Mouse (Mus musculus) testis, postnatal 10 days (tissue): ENCODE results near the gene Sacs.

Experiments
- DNase-seq: peaks from one replicate; pipeline ENCODE4 v3.0.0; 2021; ENCODE audit warnings: low spot score

Gene Sacs

DNA sequence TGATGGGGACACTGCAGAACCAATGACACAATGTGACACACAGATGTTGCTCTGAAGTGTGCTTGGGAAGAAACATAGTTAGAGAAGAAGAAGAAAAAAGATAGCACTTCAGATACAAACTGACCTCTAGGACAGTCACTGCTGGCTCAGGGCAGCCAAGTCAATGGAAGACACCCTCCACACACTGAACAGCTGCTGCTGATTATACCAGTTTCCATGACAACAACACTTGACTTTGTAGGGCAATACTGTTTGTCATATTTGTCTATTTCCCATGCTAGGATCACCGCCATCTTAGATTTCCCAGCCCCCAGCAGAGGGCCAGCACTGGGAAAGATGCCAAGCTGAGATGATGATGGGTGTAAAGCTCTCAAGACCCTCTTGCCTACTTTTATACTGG, 22.7 kb downstream of the Sacs start:
- no peak for DNase-seq

GRCm38 (mm10) chr14:61161367-61162334, 23.4 kb downstream of the Sacs start:
- no peak for DNase-seq

DNA sequence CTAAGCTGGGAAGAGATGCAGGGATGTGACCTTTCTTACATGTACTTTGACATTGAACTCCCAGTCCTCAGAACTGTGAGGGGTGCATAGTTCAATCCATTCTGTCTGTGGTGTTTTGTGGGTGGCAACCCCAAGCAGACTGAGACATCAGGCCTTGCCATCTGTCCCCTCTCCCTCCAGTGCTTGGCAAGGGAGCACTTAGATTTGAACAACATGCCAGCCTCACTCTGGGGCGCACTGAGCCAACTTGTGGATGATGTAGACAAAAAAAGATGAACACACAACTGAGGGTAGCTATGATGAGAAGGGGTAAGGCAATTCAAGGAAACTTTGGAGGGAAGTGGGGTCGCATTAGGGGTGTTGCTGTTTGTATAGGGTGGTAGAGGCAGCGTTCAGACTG, 26.2 kb downstream of the Sacs start:
- DNase-seq = no peak

GRCm38 (mm10) chr14:61165929-61166328, 27.7 kb downstream of the Sacs start:
- DNase-seq = no peak

DNA sequence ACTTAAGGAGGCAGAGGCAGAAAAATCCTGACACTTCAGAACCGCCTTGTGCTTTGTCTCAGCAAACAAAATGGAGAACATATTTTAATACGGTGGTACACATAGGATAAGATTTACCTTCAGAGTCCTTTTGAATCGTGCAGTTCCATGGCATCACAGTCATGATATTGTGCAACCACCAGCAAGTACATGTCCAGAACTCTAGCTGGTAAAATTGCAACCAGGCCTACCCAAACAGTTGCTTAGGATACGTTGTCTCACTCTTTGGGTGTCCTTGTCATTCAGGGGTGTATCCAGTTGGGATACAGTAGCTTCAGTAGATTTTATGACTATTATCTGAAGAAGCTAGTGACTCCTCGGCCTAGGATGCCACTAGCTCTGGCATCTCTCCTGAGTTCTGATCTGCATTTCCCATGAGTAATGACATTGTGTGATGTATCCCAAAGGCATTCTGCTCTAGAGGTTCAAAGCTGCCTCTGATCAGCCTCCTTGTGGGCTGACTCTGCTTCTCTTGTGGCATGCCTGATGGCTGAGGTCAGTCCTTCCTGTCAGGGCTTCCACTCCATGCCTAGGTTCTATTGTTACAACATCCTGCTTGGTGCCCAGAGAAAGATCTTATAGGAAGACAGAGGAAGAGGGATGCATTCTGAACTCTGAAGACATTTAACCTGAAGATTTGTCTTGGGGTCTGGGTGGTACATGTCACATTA, 33.2 kb downstream of the Sacs start:
- DNase-seq = no peak

- peak; percentile 99 for DNase-seq
Measured at GRCm38 (mm10) chr14:61172548-61173158, 34.4 kb downstream of the Sacs start.

- no peak for DNase-seq
Measured at GRCm38 (mm10) chr14:61173229-61173628, 35.0 kb downstream of the Sacs start.

- no peak for DNase-seq
Measured at GRCm38 (mm10) chr14:61191904-61192303, 53.6 kb downstream of the Sacs start.

DNA sequence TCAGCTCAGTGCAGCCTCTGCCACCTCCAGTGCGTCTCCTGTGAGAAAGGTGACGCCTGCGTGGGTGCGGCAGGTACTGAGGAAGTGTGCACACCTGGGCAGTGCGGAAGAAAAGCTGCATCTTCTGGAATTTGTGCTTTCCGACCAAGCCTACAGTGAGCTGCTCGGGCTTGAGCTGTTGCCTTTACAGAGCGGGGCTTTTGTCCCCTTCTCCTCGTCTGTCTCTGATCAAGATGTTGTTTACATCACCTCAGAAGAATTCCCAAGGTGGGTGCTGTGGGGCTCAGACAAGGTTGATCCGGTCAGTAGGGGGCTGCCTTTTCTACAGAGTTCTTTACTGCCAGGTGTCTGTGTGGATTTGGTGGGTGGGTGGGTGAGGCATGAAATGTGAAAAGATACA, 54.1 kb downstream of the Sacs start:
- DNase-seq = no peak

GRCm38 (mm10) chr14:61194416-61194815, 56.2 kb downstream of the Sacs start:
- DNase-seq = no peak

DNA sequence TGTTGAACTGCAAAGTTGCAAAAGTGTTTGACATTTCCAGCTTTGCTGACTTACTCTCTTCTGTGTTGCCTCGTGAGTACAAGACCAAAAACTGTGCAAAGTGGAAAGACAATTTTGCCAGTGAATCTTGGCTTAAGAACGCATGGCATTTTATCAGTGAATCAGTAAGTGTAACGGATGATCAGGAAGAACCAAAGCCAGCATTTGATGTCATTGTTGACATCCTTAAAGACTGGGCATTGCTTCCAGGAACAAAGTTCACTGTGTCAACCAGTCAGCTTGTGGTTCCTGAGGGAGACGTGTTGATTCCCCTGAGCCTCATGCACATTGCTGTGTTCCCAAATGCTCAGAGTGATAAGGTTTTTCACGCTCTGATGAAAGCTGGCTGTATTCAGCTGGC, 71.9 kb downstream of the Sacs start:
- no peak for DNase-seq

- DNase-seq = no peak
Measured at GRCm38 (mm10) chr14:61211754-61212153, 73.5 kb downstream of the Sacs start.

DNA sequence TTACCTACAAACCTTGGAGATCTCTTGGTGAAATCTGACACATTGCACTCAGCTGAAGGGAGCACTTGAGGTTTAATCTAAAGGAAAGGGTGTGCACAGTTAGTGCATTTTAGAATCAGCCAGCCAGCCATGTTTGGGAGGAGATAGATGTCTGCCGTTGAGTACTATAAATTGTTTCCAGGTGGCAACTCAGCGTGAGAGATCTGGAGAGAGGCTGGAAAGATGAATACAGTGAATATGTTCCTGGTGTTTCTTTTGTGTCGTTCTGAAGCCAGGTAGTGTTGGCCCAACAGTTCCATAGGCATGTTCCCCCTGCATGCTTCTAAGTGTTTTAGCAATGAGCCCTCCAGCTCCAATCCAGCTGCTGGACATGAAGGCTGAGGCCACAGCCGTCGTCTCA, 82.9 kb downstream of the Sacs start:
- DNase-seq = no peak

DNA sequence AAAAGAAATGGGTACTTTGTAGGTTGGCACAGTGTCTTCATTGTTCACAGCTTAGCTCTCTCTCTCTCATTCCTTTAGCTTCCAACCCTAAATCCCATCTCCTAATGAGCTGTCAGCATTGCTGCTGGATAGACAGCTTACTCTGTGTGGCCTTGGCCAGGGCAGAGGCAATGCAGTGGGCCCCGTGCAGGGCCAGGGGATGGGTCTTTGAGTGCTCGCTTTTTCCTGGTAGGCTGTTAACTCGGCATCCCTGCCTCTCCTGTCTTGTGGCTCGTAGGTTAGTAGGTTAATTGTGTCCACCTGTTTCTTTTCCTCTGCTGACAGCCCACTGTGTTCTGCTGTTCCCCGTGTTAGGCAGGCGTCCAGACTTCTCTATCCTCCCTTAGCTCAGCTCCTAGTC, 84.2 kb downstream of the Sacs start:
- DNase-seq = no peak

DNA sequence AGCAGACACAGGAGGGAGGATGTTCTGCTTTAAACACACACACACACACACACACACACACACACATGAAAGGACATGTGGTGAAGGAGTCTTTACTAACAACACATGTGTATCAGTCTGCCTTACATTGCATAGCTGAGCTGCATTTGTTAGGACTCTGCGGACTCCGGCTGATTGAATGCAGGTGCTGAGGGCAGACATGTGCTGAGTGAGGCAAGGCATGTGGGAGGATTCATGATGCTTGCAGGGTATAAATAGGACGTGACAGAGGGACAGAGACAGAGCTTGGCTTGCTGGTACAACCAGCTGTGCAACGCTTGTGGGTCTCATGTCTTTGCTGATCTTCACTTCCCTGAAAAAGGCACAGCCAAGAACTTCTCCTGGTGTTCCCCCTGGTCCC, 85.5 kb downstream of the Sacs start:
- no peak for DNase-seq

DNA sequence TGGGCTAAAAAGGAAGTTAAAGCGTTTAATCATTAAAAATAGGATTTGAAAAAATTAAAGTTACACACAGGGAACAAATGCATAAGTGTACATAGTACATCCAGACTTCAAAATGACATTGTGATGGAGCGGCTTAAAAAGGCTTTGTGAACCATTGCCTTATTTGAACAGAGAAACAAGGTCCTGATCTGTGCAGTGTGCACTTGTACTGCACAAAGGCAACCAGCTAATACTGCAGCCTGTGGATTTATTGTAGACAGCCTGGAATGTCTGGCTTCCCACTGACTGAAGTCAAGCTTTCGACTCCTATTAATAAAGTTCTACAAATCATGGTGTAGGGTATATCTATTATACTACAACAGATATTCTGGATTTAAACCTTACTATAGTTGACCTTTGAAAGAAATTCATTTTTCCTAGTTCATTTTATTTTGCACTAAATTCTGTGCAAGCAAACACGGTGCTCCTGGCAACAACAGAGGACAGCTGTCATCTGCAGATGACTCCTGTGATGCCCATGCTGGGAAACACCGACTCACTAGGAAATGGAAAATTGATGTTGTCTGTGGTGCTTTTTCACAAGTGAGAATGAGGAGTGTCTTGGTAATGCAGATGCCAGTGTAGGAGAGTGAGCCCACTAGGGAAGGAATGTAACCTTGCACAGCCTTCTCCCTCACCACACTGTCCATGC, 86.3 kb downstream of the Sacs start:
- DNase-seq = no peak

DNA sequence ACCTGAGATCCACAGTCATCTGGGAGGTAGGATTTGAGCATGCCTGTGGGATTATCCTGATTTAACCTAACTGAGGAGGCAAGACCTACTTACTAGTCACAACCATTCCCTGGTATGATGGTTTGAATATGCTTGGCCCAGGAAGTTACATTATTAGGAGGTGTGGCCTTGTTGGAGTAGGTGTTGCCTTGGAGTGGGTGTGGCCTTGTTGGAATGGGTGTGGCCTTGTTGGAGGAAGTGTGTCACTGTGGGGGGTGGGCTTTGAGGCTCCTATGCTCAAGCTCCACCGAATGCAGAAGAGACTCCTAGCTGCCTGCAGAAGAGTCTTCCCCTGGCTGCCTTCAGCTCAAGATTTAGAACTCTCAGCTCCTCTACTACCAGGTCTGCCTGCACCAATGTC, 87.9 kb downstream of the Sacs start:
- DNase-seq = no peak

- no peak for DNase-seq
Measured at GRCm38 (mm10) chr14:61229763-61230162, 91.5 kb downstream of the Sacs start.

DNA sequence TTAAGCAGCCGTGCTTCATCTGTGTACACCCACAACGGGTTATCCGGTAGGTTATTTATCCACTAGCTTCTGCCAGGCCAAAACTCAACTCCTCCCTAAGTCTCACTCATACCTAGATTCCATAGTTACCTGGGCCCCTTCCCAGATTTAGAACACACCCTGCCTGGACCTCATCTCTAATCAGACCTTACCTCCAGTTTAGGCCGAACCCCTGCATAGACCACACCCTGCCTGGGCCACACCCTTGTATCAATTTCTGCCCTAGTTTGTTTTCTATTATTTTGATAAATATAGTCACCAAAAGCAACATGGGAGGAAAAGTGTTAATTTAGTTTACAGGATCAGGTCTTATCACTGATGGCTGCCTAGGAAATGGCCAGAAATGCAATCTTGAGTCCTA, 91.9 kb downstream of the Sacs start:
- DNase-seq = no peak

GRCm38 (mm10) chr14:61232016-61232568, 93.8 kb downstream of the Sacs start:
- DNase-seq = no peak

- DNase-seq = peak; percentile 50
Measured at GRCm38 (mm10) chr14:61235846-61236474, 97.7 kb downstream of the Sacs start.
